Mouse (Mus musculus): ENCODE measurements at regions not wholly inside any gene's neighbourhood (a gene's known extent, or its start where the extent isn't known, plus 50 kb on each side); places are given as distances from the start of the nearest gene placed in this dataset.

DNA sequence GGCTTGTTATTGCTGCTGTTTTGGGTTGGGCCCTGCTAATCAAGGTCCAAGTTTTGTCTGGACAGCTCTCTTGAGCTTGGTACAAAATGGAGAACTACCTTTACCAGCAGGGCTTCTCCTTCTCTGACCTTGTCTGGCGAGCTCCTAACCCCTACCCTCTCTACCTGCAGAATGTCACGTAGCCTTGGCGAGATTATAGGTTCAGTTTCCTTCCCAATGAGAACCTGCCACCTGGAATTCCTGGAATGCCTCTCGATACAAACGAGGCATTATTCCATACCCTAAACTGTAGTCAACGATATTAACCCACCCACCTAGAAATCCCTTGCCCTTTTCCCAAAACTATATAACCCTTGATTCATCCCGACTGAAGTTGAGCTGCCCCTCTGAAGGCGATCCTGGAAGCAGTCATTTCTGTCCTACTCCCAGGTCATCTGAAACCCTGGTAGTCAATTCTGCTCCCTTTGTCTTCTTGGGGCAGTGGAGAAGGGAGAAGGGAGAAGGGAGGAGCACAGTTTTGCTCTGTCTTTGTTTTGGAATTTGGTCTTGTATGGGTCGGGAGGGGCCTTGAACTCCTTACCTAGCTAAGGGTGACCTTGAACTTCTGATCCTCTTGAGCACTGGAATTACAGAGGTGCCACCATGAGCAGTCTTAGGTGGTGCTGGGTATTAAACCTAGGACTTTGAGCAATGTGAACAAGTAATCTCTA lies 50.2 kb upstream of the Abhd2 start:
- no peaks in the 10 kb centered on the region for H3K9me3 ChIP-seq (ENCODE audit: control insufficient read depth, low read length)
- H3K27ac ChIP-seq (ENCODE audit: low read depth, low read length), result no peak overlapping the region
- no peaks in the 10 kb centered on the region for H3K36me3 ChIP-seq (ENCODE audit: control insufficient read depth, insufficient read depth, low read length)
- 96% methylated on average over 9 of the region's 9 CpGs for WGBS
- H3K4me1 ChIP-seq (ENCODE audit: control insufficient read depth, insufficient read depth, low read depth, low read length), result no peaks in the 10 kb centered on the region
- H3K27me3 ChIP-seq (replicated peaks; ENCODE audit: control insufficient read depth, insufficient read depth, low read length), result no peaks in the 10 kb centered on the region
- H3K4me2 ChIP-seq (ENCODE audit: low read length), result no peak overlapping the region
- no peak overlapping the region for H3K9ac ChIP-seq (ENCODE audit: low read depth, low read length)
- ATAC-seq, result no peak
- H3K4me3 ChIP-seq (ENCODE audit: low read length), result no peak overlapping the region

Data from hindbrain, embryonic 16.5 days (tissue).